Comparison of ENCODE assay signal across 16 mouse cellular contexts in the genomic region with DNA sequence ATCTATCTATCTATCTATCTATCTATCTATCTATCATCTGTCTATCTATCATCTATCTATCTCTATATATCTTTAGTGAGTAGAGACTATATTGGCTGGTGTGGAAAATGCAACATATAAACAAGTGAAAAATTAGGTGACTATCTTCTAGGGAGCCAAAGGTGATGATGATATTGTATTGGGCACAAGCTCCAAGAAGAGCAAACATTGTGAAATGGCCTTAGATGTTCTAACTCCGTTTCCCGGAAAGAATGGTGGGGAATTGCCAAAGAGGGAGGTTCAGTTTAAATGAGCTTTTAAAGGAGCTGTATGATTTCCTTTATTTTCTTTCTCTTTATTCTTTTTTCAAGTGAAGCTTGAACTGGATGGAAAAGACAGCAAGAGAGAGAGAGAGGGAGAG.
"Had no signal": no experiment of that assay in that cellular context is flagged by ENCODE, and none has a peak within 500 bp of the region (broad histone marks: within the 10 kb centered on the region; RNA-seq: fewer than 3 reads in every experiment).

No protein-coding gene starts in this region.

- H3K4me3 ChIP-seq: liver, embryonic 15.5 days; lung, embryonic 15.5 days; megakaryocyte, embryonic 14.5 days; midbrain, embryonic 13.5 days; midbrain, embryonic 15.5 days; neural tube, embryonic 12.5 days; stomach, embryonic 15.5 days had no signal

- H3K27me3 ChIP-seq: liver, embryonic 15.5 days; lung, embryonic 15.5 days; megakaryocyte, embryonic 14.5 days; midbrain, embryonic 13.5 days; midbrain, embryonic 15.5 days; neural tube, embryonic 12.5 days; stomach, embryonic 15.5 days had no signal

- ATAC-seq: midbrain, embryonic 13.5 days; midbrain, embryonic 15.5 days had no signal

- H3K36me3 ChIP-seq: liver, embryonic 15.5 days; lung, embryonic 15.5 days; midbrain, embryonic 13.5 days; midbrain, embryonic 15.5 days; neural tube, embryonic 12.5 days; stomach, embryonic 15.5 days had no signal

- DNase-seq: lung, adult 2 months; lung, postnatal 10 days; right cerebral cortex, postnatal 14 days; thymus, adult 2 months; thymus, postnatal 25 days; thymus, postnatal 4 days had no signal

- H3K9me3 ChIP-seq: liver, embryonic 15.5 days; lung, embryonic 15.5 days; megakaryocyte, embryonic 14.5 days; midbrain, embryonic 13.5 days; midbrain, embryonic 15.5 days; neural tube, embryonic 12.5 days; stomach, embryonic 15.5 days had no signal

- H3K4me2 ChIP-seq: liver, embryonic 15.5 days; lung, embryonic 15.5 days; midbrain, embryonic 11.5 days; midbrain, embryonic 13.5 days; midbrain, embryonic 15.5 days; neural tube, embryonic 12.5 days; stomach, embryonic 15.5 days had no signal

- H3K4me1 ChIP-seq: liver, embryonic 15.5 days; lung, embryonic 15.5 days; megakaryocyte, embryonic 14.5 days; midbrain, embryonic 13.5 days; midbrain, embryonic 15.5 days; neural tube, embryonic 12.5 days; stomach, embryonic 15.5 days had no signal

- H3K27ac ChIP-seq: liver, embryonic 15.5 days; lung, embryonic 15.5 days; macrophage; midbrain, embryonic 13.5 days; midbrain, embryonic 15.5 days; neural tube, embryonic 12.5 days; stomach, embryonic 15.5 days; stomach, postnatal 0 days had no signal

- H3K9ac ChIP-seq: liver, embryonic 15.5 days; lung, embryonic 15.5 days; midbrain, embryonic 13.5 days; midbrain, embryonic 15.5 days; neural tube, embryonic 12.5 days; stomach, embryonic 15.5 days had no signal
